Mouse (Mus musculus) cerebellum, adult 9-11 months (tissue): Measurements from ENCODE around the gene Slc5a10.
"Not testable (repeated sequence)": the region's sequence is repeated elsewhere in the genome, so short reads cannot be mapped to it uniquely, and the experiment has no call there.

Experiments used
- DNase-seq: peaks from one replicate; pipeline ENCODE4 v3.0.0; 2022

The Slc5a10 gene

DNA sequence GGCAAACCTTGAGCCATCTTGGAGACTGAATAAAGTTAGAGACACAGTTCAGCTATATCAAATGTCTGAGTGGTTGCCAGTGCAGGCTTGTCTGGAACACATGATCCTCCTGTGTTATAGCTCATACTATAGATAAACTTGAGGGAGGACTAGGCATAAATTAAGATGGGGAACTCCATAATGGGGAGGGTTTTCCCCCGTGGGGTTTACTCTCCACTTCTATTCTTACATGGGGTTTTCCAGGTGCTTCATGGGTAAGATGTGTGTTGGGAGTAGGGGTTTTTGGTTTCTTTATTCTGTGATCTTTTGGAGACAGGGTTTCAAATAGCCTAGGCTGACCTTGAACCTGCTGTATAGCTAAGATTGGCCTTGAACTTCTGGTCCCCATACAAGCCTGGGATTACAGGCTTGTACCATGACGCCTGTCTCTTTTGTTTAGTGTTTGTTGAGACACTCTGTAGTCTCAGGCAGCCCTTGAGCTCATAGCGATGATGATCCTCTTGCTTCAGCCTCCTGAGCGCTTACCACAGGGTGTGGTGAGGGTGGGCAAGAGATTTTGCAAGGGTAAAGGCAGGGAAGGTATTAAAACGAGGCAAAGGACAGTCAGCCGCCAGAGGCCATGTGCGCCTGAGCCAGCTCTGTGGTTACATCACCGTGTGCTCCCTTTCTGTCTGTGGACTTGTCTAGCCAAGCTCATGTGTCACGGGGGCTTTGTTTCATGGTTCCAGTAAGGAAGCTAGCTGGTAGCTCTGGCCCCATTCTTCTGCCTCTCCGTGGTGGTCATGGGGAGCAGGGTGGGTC, 73.3 kb downstream of the Slc5a10 start:
- no peak for DNase-seq

DNA sequence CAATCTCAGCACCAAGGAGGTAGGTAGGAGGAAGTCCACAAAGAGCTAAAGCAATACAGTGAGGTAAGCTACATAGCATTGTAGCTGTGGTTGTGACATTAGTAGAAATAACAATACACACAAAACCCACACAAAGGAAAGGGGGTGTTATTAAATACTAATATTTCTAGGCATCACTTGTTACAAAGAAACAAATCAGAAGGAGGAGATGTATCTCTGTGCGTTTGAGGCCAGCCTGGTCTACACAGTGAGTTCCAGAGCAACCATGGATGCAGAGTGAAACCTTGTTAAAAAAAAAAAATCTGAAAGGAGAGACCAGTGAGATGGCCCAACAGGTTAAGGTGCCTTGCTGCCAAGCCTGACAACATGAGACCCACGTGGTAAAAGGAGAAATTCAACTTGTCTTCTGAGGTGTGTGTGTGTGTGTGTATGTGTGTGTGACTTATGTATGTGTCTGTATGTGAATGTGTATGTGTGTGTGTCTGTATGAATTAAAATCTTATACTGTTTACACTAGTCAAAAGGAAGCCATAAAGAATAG, 74.1 kb downstream of the Slc5a10 start:
- no peak for DNase-seq

DNA sequence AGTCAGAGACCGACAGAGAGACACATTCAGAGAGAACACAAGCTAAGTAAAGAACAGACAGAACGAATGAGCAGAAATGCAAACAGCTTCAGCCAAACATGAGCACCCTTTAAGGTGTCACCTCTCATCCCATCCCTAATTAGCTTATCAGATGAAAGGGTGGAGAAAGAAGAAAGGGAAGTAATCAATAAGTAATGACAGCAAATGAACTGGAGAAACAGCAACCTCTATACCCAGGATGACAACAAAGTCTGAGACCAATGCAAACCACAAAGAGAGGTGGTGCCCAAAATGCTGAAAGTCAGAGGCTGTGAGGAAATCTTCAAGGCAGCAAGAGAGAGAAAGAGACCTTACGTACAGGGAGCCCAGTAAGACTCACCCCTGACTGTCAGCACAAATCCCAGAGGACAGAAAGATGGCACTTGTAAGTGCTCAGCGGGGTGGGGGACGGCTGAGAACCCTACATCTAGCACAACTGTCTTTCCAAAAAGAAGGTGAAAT, 75.2 kb downstream of the Slc5a10 start:
- DNase-seq, result no peak

DNA sequence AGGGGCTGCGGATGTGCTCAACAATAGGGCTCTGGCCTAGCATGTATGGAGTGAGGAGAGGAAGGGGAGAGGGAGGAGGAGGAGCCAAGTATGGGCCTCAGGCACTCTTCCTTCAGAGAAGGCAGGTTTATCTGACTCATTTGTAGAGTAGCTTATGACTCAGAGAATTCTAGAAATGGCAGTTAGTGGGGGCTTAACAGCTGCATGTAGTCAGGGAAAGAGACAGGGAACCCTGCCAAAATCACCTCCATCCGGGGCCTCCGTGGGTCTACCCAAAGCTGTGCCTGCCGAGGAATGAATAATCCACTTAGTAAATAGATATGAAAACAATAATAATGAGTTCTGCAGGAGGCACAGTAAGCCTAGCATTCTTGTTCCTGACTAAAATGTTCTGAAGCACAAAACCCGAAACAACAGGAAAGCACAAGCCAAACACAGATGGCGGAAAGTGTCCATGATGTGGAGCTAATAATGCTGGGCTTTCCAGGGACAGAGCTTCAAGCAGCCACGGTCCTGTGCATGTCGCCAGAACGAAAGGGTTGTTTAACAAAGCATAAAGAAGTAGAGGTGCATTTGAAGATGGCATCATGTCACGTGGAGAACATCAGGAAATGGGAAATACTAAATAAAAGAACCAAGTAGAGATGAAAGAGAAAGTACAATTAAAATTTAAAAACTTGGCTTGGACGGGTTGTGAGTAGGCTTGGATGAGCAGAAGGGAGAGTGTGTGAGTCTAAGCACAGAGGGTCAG, 75.9 kb downstream of the Slc5a10 start:
- no peak for DNase-seq

DNA sequence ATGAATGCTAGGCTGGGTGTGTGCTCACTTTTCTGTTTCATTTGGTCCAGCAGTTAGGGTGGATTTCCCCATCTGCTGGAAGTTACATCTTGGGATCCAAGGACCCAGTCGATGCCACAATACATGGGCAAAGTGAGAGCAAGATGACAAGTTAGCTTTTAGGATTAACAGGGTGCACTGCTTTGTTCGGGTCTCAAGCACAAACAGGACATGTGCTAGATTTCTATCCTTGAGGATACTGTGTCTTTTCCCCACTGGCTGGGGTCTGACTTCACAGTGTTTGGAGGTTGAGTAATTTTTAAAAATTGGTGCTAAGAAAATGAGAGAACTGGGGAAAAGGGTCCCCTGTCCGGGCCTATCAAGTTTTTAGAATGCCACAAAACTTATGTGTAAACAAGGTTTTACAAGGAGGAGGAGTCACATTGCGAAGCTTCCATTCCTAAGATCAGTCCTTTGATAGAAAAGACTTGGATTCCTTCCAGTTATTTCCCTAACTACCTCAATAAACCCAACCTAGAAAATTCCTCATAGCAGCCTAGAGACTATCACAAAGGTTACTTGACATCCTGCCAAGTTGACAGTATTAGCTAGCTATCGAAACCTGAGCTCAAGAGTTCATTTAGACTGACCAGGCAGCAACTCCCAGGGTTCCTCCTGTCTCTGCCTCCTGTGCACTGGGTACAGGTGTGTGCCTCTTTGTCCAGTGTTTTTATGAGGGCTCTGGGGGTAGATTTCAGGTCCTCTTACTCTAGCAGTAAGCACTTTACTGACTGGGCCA, 77.3 kb downstream of the Slc5a10 start:
- DNase-seq, result no peak

DNA sequence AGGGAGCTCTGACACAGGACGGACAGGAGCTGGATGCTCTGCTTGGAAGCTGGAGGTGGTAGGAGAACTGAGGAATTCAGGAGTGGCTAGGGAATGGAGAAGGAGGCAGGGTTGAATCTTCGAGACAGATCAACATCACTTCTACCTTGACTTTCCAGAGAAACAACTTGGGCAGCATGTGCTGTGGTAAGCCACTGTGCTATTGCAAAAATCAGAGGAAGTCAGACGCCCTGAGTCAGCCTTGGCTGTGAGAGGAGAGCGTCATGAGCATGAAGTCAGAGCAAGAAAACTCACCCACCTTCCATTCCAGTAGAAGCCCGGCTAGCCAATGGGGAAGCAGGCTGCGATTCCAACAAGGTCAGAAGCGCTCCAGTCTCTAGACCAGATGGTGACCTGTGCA, 78.5 kb downstream of the Slc5a10 start:
- no peak for DNase-seq

DNA sequence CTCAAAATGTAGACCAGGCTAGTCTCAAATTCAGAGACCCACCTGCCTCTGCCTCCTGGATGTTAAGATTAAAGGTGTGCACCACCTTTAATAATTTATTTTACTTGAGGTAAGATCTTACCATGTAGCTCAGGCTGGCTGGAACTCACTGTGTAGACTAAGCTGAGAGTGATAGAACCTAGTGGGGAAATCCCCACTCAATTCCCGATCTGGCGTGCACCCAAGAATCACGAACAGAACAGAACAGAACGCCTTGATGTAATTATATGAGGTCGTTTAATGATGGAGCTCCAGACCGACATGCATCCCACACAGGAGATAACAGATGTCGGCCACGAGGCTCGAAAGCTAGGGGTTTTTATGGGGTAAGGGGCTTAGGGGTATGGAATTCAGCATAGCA, 80.0 kb downstream of the Slc5a10 start:
- not testable (repeated sequence) for DNase-seq

DNA sequence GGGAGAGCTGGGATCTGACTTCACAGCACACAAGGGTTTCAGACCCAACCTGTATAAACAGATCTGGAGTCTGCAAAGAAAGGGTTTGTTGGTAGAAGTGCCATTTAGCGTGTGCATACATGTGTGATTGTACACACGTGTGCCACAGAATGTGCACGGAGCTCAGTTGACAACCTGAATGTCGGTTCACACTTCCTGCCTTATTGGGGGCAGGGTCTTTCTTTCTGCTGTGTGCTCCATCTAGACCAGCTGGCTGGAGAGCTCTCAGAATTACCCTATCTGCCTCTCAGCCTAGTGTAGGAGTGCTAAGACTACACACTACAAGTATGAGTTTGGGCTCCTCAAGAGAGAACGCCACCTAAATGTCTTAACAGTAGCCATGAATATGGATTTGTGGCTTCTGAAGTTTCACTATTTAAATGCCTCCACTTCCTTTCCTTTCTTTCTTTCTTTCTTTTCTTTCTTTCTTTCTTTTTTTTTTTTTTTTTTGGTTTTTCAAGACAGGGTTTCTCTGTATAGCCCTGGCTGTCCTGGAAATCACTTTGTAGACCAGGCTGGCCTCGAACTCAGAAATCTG, 80.9 kb downstream of the Slc5a10 start:
- no peak for DNase-seq

DNA sequence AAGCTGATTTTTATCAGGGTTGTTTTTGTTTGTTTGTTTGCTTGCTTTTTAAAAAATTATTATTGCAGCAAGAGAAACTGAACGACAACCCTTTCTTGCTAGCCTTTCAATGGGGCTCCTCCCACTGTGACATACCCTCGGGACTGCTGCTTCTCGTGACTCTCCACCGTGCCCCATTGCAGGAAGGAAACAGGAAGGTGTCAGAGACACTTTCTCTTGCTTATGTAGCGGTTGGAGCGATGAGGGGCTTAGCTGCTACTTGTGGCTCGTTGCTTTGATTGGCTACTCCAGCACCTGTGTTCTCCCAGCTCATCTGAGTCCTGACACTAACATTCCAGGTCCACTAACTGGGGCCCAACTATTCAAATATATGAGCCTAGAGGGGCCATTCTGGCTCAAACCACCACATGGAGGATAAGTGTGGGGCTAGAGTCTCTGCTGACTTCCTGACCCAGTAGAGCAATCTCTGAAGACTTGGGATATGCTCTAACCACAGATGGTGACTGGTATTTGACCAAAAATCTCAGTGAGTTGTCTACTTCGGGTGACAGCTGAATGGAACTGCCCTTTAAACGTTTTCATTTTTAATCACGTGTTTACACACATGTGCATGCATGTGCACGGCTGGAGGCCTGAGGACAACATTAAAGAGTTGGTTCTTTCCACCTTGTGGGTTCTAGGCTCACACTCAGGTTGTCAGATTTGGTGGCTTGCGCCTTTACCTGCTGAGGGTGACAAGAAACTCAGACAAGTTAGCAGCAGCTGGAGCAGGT, 81.7 kb downstream of the Slc5a10 start:
- DNase-seq, result no peak

DNA sequence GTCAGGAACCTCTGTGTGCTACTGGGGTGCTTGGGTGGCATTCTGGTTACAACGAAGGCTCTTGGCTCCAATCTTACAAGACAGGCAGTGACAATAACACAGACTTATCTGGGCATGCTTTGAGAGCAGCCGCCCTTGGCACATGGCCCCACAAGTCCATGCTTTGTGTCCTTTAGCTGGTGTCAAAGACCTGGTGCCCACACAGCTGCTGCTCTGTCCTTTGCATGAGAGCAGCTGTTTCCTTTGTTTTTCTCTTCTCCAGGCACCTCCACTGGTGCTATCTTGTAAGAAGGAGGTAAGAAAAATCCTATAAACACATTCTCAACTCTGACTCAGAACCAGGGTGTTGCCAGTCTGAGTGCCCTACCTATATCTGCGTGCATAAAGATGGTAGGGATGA, 82.8 kb downstream of the Slc5a10 start:
- DNase-seq, result no peak

DNA sequence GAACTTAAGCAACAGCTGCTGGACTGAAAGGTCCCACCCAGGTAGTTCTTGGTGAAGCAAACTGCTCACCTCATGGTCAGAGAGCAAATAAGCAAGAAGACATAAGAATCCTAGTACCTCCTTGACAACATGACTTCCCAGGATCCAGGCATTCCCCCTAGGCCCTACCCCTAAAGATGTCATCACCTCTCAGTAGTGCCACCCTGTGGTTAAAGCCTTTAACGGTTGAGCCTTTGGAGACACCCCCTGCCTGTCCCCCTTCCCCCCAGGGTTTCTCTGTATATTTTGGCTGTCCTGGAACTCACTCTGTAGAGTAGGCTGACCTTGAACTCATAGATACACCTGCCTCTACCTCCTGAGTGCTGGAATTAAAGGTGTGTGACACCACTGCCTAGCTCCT, 83.2 kb downstream of the Slc5a10 start:
- no peak for DNase-seq

DNA sequence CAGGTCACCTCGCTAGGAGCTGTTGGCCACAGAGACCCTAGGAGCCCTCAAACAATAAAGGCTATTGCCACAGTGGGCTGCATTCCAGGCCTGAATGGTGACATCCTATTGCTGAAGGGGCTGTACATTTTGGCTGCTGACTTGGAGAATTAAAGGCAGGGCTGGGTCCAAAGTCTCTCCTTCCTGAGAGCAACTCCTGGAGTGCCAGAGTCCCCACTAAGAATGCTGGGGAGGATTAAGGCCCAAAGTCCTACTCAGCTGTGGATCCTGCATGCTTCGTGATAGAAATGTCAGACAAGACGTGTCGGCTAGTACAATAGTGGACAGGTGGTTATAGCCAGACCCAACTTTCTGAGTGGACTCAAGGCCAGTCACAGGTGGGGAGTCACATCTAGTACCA, 84.3 kb downstream of the Slc5a10 start:
- not testable (repeated sequence) for DNase-seq

DNA sequence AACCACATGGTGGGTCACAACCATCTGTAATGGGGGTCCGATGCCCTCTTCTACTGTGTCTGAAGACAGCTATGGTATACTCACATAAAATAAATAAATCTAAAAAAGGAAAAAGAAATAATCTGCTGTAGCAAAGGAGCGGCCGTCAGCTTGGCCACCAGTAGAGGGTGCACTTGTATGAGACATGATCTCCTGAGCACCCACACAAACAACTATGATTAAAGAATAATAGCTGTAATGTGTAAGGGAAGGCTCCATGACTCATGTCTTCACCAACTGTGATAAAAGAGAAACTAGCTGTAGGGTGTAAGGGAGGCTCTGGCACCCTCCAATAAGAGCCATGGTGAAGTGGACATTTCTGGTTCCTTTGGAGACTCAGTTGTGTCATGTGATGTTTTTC, 91.0 kb downstream of the Slc5a10 start:
- DNase-seq, result no peak

DNA sequence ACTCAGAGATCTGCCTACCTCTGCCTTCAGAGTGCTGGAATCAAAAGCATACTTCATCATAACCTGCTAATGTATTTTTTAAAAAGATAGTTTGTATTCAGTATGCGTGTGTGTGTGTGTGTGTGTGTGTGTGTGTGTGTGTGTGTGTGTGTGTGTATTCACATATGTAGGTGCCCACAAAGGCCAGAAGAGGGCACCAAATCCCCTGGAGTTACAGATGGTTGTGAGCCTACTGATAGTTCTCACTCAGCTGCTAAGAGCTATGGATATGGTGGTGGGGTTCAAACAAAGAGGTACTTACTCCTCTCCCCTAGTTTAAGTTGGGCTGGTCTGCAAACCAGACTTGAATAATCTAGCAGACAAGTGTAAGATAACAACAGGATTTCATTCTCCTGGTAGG, 94.1 kb downstream of the Slc5a10 start:
- DNase-seq, result no peak

DNA sequence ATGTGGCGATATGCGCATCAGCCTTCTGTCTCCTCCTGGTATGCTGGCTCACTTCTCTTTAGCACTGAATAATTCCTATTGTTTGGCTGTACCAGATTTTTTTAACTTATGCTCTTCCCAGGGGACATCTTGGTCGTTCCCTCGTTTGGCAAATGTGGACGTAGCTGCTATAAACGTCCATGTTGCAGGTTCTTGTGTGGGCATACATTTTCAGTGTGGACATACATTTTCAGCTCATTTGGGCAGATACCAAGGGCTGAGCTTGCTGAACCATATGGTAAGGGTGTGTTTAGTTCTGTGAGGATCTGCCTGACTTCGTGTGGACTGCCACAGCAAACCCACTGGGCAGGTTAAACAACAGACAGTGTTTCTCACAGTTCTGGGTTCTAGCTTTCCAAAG, 95.5 kb downstream of the Slc5a10 start:
- DNase-seq, result no peak
